Mouse (Mus musculus): ENCODE data around the gene Gm2a. TPM values are rescaled to one million over a fixed set of nuclear protein-coding genes. Genes with fewer than 3 reads are reported as not detected.
"Not testable (repeated sequence)": the region's sequence is repeated elsewhere in the genome, so short reads cannot be mapped to it uniquely, and the experiment has no call there.

Gm2a gene
- polyA plus RNA-seq, 1 experiment from 2014 or later, result 26.6 TPM

DNA sequence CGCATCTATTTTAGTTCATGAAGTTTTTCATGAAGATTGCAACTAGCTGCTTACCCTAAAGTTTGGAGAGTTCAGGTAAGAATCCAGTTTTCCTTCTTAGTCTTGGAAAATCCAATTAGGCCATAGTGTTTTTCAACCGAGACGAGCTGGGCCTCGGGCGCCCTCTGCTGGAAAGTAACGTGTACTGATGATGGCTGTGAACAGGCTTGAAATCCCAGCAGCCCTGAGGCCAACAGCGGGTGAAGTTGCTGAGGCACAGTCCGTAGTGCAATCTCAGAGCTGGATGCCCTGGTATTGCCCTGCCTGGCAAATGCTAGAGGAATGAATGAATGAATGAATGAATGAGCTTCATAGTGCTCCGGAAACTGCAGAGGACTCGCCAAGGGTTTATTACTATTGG lies 10.9 kb upstream of the Gm2a start:
- no peak overlapping the region for H3K9ac ChIP-seq (replicated peaks; ENCODE audit: low read depth)
- H3K27ac ChIP-seq (ENCODE audit: low read length), result no peak overlapping the region
- 10% methylated on average over 10 of the region's 10 CpGs for WGBS
- H3K9me3 ChIP-seq (ENCODE audit: low read length), result no peaks in the 10 kb centered on the region
- no peaks in the 10 kb centered on the region for H3K27me3 ChIP-seq (replicated peaks; ENCODE audit: insufficient read depth, low read length)
- ATAC-seq (peak; percentile 47), DNase-seq (ENCODE audit: low spot score) (peak; percentile 84)
- no peak overlapping the region for H3K4me2 ChIP-seq (replicated peaks; ENCODE audit: low read depth, low read length)
- no peaks in the 10 kb centered on the region for H3K4me1 ChIP-seq (ENCODE audit: insufficient read depth, low read depth, low read length)
- H3K4me3 ChIP-seq (ENCODE audit: low read depth, low read length), result no peak overlapping the region
- no peaks in the 10 kb centered on the region for H3K36me3 ChIP-seq (ENCODE audit: insufficient read depth, low read length)
- TF ChIP-seq CTCF (IDR thresholded peaks at IDR 0.05) (peak; percentile 91), EP300 (IDR thresholded peaks at IDR 0.05) (no peak)

- H3K9ac ChIP-seq (replicated peaks; ENCODE audit: low read depth), result no peak overlapping the region
- H3K4me2 ChIP-seq (replicated peaks; ENCODE audit: low read depth, low read length), result no peak overlapping the region
- H3K9me3 ChIP-seq (ENCODE audit: low read length), result no peaks in the 10 kb centered on the region
- H3K4me1 ChIP-seq (ENCODE audit: insufficient read depth, low read depth, low read length), result no peaks in the 10 kb centered on the region
- no peak overlapping the region for H3K4me3 ChIP-seq (ENCODE audit: low read depth, low read length)
- no peak for ATAC-seq
- no peaks in the 10 kb centered on the region for H3K36me3 ChIP-seq (ENCODE audit: insufficient read depth, low read length)
- TF ChIP-seq EP300 (IDR thresholded peaks at IDR 0.05) (no peak), CTCF (IDR thresholded peaks at IDR 0.05) (no peak)
- no peak overlapping the region for H3K27ac ChIP-seq (ENCODE audit: low read length)
- DNase-seq (ENCODE audit: low spot score), result no peak
- 61% methylated on average over 2 of the region's 2 CpGs for WGBS
- H3K27me3 ChIP-seq (replicated peaks; ENCODE audit: insufficient read depth, low read length), result no peaks in the 10 kb centered on the region
Observed at GRCm38 (mm10) chr11:55089892-55090291, 8.0 kb upstream of the Gm2a start.

DNA sequence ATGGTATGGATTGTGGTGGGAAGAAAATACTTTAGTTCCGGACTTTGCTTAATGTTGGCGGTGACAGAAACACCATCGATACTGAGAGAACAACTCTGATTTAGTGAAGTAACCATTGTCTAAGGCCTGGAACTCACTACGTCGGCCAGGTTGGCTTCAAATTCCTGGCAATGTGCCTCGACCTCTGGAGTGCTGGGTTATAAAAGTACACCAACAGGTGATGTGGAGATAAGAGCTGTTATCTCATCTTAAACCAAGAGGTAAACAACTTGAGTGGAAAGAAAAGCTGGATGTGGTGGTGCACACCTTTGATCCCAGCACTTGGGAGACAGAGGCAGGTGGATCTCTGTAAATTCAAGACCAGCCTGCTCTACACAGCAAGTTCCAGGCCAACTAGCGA lies 4.8 kb upstream of the Gm2a start:
- TF ChIP-seq CTCF (IDR thresholded peaks at IDR 0.05), result no peak
- TF ChIP-seq EP300 (IDR thresholded peaks at IDR 0.05), result no peak
- ATAC-seq, result no peak
- WGBS, result 67% methylated on average over 7 of the region's 7 CpGs

DNA sequence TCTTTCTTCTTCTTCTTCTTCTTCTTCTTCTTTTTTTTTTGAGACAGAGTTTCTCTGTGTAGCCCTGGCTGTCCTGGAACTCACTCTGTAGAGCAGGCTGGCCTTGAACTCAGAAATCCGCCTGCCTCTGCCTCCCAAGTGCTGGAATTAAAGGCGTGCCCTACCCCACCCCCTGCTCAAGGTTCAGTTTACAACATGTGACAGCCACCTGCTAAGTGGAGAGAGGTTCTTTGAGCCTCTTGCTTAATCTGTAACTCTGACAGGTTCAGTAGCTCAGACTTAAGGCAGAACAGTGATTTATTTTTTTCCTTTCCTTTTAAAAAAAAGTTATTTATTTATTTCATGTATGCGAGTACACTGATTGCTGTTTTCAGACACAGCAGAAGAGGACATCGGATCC lies 1.6 kb upstream of the Gm2a start:
- 84% methylated on average over 4 of the region's 4 CpGs for WGBS
- H3K36me3 ChIP-seq (ENCODE audit: insufficient read depth, low read length); H3K9ac ChIP-seq (replicated peaks; ENCODE audit: low read depth); H3K4me3 ChIP-seq (ENCODE audit: low read depth, low read length); H3K9me3 ChIP-seq (ENCODE audit: low read length); DNase-seq (ENCODE audit: low spot score); ATAC-seq; H3K27me3 ChIP-seq (replicated peaks; ENCODE audit: insufficient read depth, low read length); H3K4me1 ChIP-seq (ENCODE audit: insufficient read depth, low read depth, low read length); H3K4me2 ChIP-seq (replicated peaks; ENCODE audit: low read depth, low read length): not testable (repeated sequence)
- 0 out of 2 replicates have a peak overlapping the region, but pooled peaks have one; percentile 92 for H3K27ac ChIP-seq (ENCODE audit: low read length)

More for the DNA sequence above, 4.8 kb upstream of the Gm2a start:
- Histone ChIP-seq H3K4me1 (ENCODE audit: insufficient read depth, low read depth, low read length) (no peaks in the 10 kb centered on the region), H3K4me2 (replicated peaks; ENCODE audit: low read depth, low read length) (no peak overlapping the region), H3K27ac (ENCODE audit: low read length) (no peak overlapping the region), H3K9me3 (ENCODE audit: low read length) (no peaks in the 10 kb centered on the region), H3K9ac (replicated peaks; ENCODE audit: low read depth) (no peak overlapping the region), H3K36me3 (ENCODE audit: insufficient read depth, low read length) (no peaks in the 10 kb centered on the region), H3K4me3 (ENCODE audit: low read depth, low read length) (no peak overlapping the region), H3K27me3 (replicated peaks; ENCODE audit: insufficient read depth, low read length) (no peaks in the 10 kb centered on the region)
- DNase-seq (ENCODE audit: low spot score), result no peak

DNA sequence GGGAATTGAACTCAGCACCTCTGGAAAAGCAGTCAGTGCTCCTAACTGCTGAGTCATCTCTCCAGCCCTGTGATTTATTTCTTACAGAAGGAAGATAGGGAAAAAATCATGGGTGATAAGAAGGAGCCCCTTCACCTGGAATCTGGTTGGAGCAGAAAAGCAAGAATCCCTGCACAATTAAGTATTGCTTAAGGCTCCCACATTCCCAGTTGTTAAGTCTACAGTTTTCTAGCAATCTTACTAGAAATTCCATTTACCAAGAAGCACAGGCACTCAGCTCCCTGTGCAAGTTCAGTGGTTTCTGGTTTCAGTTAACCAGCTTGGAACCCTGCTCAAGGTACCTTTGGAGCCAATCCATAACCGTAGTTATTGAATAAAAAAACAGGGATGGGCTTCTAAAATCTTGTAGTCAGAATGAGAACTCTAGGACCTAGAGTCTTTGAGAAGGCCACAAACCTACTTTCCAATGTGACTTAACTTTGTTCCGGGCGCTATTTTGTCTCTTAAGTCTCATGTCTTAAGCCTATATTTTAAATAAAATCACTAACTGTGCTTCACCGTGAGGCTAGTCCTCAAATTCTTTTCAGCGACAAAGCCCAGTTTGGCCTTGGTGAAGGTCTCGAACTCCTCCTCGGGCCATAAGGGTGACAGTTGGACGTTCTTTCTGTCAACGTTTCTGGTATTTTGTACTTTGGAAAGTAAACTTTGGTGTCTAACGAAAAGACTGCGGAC lies 1.0 kb upstream of the Gm2a start:
- H3K4me3 ChIP-seq (ENCODE audit: low read depth, low read length), result peak overlapping the region; percentile 45; the same call in 1 of the 2 replicates
- 23% methylated on average over 11 of the region's 11 CpGs for WGBS
- peak overlapping the region; percentile 62 for H3K4me2 ChIP-seq (replicated peaks; ENCODE audit: low read depth, low read length)
- no peaks in the 10 kb centered on the region for H3K4me1 ChIP-seq (ENCODE audit: insufficient read depth, low read depth, low read length)
- no peaks in the 10 kb centered on the region for H3K27me3 ChIP-seq (replicated peaks; ENCODE audit: insufficient read depth, low read length)
- H3K9me3 ChIP-seq (ENCODE audit: low read length), result no peaks in the 10 kb centered on the region
- no peak overlapping the region; the same call in 1 of the 2 replicates for H3K9ac ChIP-seq (replicated peaks; ENCODE audit: low read depth)
- peak; percentile 74 for DNase-seq (ENCODE audit: low spot score)
- TF ChIP-seq CTCF (IDR thresholded peaks at IDR 0.05) (no peak), EP300 (IDR thresholded peaks at IDR 0.05) (peak; percentile 44; the same call in 1 of the 2 replicates)
- H3K27ac ChIP-seq (ENCODE audit: low read length), result peak overlapping the region; percentile 92
- no peak for ATAC-seq
- H3K36me3 ChIP-seq (ENCODE audit: insufficient read depth, low read length), result no peaks in the 10 kb centered on the region

- ATAC-seq (no peak), DNase-seq (ENCODE audit: low spot score) (no peak)
- H3K9ac ChIP-seq (replicated peaks; ENCODE audit: low read depth), result no peak overlapping the region
- H3K9me3 ChIP-seq (ENCODE audit: low read length), result no peaks in the 10 kb centered on the region
- H3K4me1 ChIP-seq (ENCODE audit: insufficient read depth, low read depth, low read length), result no peaks in the 10 kb centered on the region
- peak overlapping the region; percentile 45 for H3K4me3 ChIP-seq (ENCODE audit: low read depth, low read length)
- 20% methylated on average over 24 of the region's 24 CpGs for WGBS
- H3K27me3 ChIP-seq (replicated peaks; ENCODE audit: insufficient read depth, low read length), result no peaks in the 10 kb centered on the region
- no peak; the same call in 1 of the 2 replicates for TF ChIP-seq CTCF (IDR thresholded peaks at IDR 0.05)
- no peak for TF ChIP-seq EP300 (IDR thresholded peaks at IDR 0.05)
- H3K4me2 ChIP-seq (replicated peaks; ENCODE audit: low read depth, low read length), result peak overlapping the region; percentile 62
- H3K36me3 ChIP-seq (ENCODE audit: insufficient read depth, low read length), result no peaks in the 10 kb centered on the region
- H3K27ac ChIP-seq (ENCODE audit: low read length), result no peak overlapping the region
Observed at GRCm38 (mm10) chr11:55098189-55098915, 437 bp downstream of the Gm2a start.
